Mouse (Mus musculus): ENCODE results near the gene Trim15.

GRCm38 (mm10) chr17:36897552-36898205, 30.7 kb upstream of the Trim15 start, which contains the start of gene Trim31:
- TF ChIP-seq POLR2A (IDR thresholded peaks at IDR 0.05; ENCODE audit: insufficient read depth, low read depth, low read length) (no peak), CTCF (IDR thresholded peaks at IDR 0.05; ENCODE audit: insufficient read depth, low read depth, low read length) (no peak)

Measured in olfactory bulb, adult 2 months (tissue).